Mouse (Mus musculus) embryo, embryonic 10 days (tissue): ENCODE measurements around the gene Chn2.

Experiments
- DNase-seq: peaks from one replicate; pipeline ENCODE4 v3.0.0-alpha.2; 2015; ENCODE audit warnings: low spot score

The Chn2 gene

GRCm38 (mm10) chr6:54341133-54341532, 301.8 kb downstream of the Chn2 start:
- DNase-seq = no peak

- no peak for DNase-seq
These were observed 302.9 kb downstream of the Chn2 start for GRCm38 (mm10) chr6:54342223-54342622.
